Mouse (Mus musculus) MEL (cell line): ENCODE measurements around the gene Cntnap5c. TPM values are rescaled to one million over a fixed set of nuclear protein-coding genes. Genes with fewer than 3 reads are reported as not detected.

ENCODE experiments used
- DNase-seq: peaks from one replicate; pipeline ENCODE4 v3.0.0; 2011; ENCODE audit warnings: low read depth, low spot score
- H3K27ac ChIP-seq: 2 replicates; pipeline ENCODE4 v1.5.1; 2012; ENCODE audit warnings: low read depth, mild to moderate bottlenecking, control low read depth, low read length, moderate library complexity; ENCODE audit not compliant: control insufficient read depth
- H3K27me3 ChIP-seq, 2 experiments: fragments of 150-350 bp in 1 of 2; sonication (generic) in 1 of 2; 2 replicates each; pipeline ENCODE4 v1.6.1; 2012; ENCODE audit warnings: low read length in 2 of 2, mild to moderate bottlenecking in 2 of 2, improper control_type of control experiment in 1 of 2, moderate library complexity in 1 of 2; ENCODE audit not compliant: insufficient read depth in 2 of 2, control insufficient read depth in 1 of 2
- H3K36me3 ChIP-seq, 2 experiments: 2 replicates each; pipeline ENCODE4 v1.6.1; 2012 to 2014; ENCODE audit warnings: low read length in 2 of 2, improper control_type of control experiment in 1 of 2, inconsistent platforms in 1 of 2, mild to moderate bottlenecking in 1 of 2; ENCODE audit not compliant: insufficient read depth in 2 of 2, control insufficient read depth in 1 of 2
- H3K4me1 ChIP-seq, 2 experiments: fragments of 150-350 bp in 1 of 2; sonication (generic) in 1 of 2; 2 replicates each; pipeline ENCODE4 v1.6.1; 2012; ENCODE audit warnings: low read length in 2 of 2, improper control_type of control experiment in 1 of 2, mild to moderate bottlenecking in 1 of 2; ENCODE audit not compliant: insufficient read depth in 2 of 2, control insufficient read depth in 1 of 2
- H3K4me3 ChIP-seq, 2 experiments: fragments of 150-350 bp in 1 of 2; sonication (generic) in 1 of 2; 2 replicates each; pipeline ENCODE4 v1.5.1; 2012; ENCODE audit warnings: low read depth in 2 of 2, low read length in 2 of 2, mild to moderate bottlenecking in 2 of 2, moderate library complexity in 2 of 2, control low read depth in 1 of 2, improper control_type of control experiment in 1 of 2; ENCODE audit not compliant: control insufficient read depth in 1 of 2, insufficient read depth in 1 of 2
- H3K79me2 ChIP-seq: 2 replicates; pipeline ENCODE4 v1.6.1; 2012; ENCODE audit warnings: mild to moderate bottlenecking, low read length, moderate library complexity; ENCODE audit not compliant: control insufficient read depth, poor library complexity, insufficient read depth
- H3K9ac ChIP-seq: 2 replicates; pipeline ENCODE4 v1.6.1; 2012; ENCODE audit warnings: low read depth, mild to moderate bottlenecking, control low read depth, low read length, moderate library complexity; ENCODE audit not compliant: control insufficient read depth, poor library complexity, severe bottlenecking
- H3K9me3 ChIP-seq: fragments of 150-350 bp; sonication (generic); replicated peaks from 2 replicates; pipeline ENCODE4 v1.6.1; 2012; ENCODE audit warnings: mild to moderate bottlenecking, low read length, improper control_type of control experiment, moderate library complexity; ENCODE audit not compliant: insufficient read depth
- BHLHE40 ChIP-seq: IDR thresholded peaks from 2 replicates; pipeline ENCODE4 v1.6.1; 2012; ENCODE audit warnings: low read depth, mild to moderate bottlenecking, inconsistent platforms, low read length, improper control_type of control experiment, borderline replicate concordance
- CHD1 ChIP-seq: IDR thresholded peaks from 2 replicates; pipeline ENCODE4 v1.6.1; 2012; ENCODE audit warnings: low read depth, mild to moderate bottlenecking, inconsistent platforms, low read length, improper control_type of control experiment
- CHD2 ChIP-seq: IDR thresholded peaks from 2 replicates; pipeline ENCODE4 v1.6.1; 2011; ENCODE audit warnings: low read length, improper control_type of control experiment
- CTCF ChIP-seq, 3 experiments: IDR thresholded peaks in 2 of 3; conservative IDR thresholded peaks in 1 of 3; 2 replicates each; pipeline ENCODE4 v1.5.1; 2011 to 2012; ENCODE audit warnings: low read length in 3 of 3, low read depth in 2 of 3, mild to moderate bottlenecking in 2 of 3, improper control_type of control experiment in 1 of 3, inconsistent platforms in 1 of 3, mixed read lengths in 1 of 3, moderate library complexity in 1 of 3; ENCODE audit not compliant: control insufficient read depth in 1 of 3, insufficient read depth in 1 of 3, poor library complexity in 1 of 3, severe bottlenecking in 1 of 3
- GABPA ChIP-seq: IDR thresholded peaks from 2 replicates; pipeline ENCODE4 v1.6.1; 2012; ENCODE audit warnings: low read depth, mild to moderate bottlenecking, inconsistent platforms, low read length, improper control_type of control experiment, moderate library complexity
- GATA1 ChIP-seq: IDR thresholded peaks from 2 replicates; pipeline ENCODE4 v1.6.1; 2011; ENCODE audit warnings: low read depth, low read length, improper control_type of control experiment
- KAT2A ChIP-seq: conservative IDR thresholded peaks from 2 replicates; pipeline ENCODE4 v1.6.1; 2012; ENCODE audit warnings: low read depth, low read length, improper control_type of control experiment, inconsistent platforms
- MYB ChIP-seq: IDR thresholded peaks from 2 replicates; pipeline ENCODE4 v1.6.1; 2011; ENCODE audit warnings: mild to moderate bottlenecking, low read depth, low read length, improper control_type of control experiment
- MYC ChIP-seq: IDR thresholded peaks from 2 replicates; pipeline ENCODE4 v1.6.1; 2011; ENCODE audit warnings: low read depth, mild to moderate bottlenecking, low read length, improper control_type of control experiment, moderate library complexity
- POLR2AphosphoS2 ChIP-seq: IDR thresholded peaks from 2 replicates; pipeline ENCODE4 v1.6.1; 2011; ENCODE audit warnings: low read length, improper control_type of control experiment
- RAD21 ChIP-seq: IDR thresholded peaks from 2 replicates; pipeline ENCODE4 v1.6.1; 2011; ENCODE audit warnings: mild to moderate bottlenecking, low read depth, low read length, improper control_type of control experiment
- RCOR1 ChIP-seq: IDR thresholded peaks from 2 replicates; pipeline ENCODE4 v1.6.1; 2012; ENCODE audit warnings: low read depth, mild to moderate bottlenecking, inconsistent platforms, low read length, improper control_type of control experiment
- SIN3A ChIP-seq: IDR thresholded peaks from 2 replicates; pipeline ENCODE4 v1.6.1; 2012; ENCODE audit warnings: low read length, improper control_type of control experiment, inconsistent platforms
- TAL1 ChIP-seq: IDR thresholded peaks from 2 replicates; pipeline ENCODE4 v1.6.1; 2012; ENCODE audit warnings: mild to moderate bottlenecking, inconsistent platforms, low read length, moderate library complexity, mixed read lengths
- TBP ChIP-seq: IDR thresholded peaks from 2 replicates; pipeline ENCODE4 v1.8.0; 2011; ENCODE audit warnings: low read depth, low read length, improper control_type of control experiment
- TCF12 ChIP-seq: IDR thresholded peaks from 2 replicates; pipeline ENCODE4 v1.6.1; 2014; ENCODE audit warnings: low read depth, mild to moderate bottlenecking, inconsistent platforms, low read length, improper control_type of control experiment, moderate library complexity
- UBTF ChIP-seq: IDR thresholded peaks from 2 replicates; pipeline ENCODE4 v1.6.1; 2012; ENCODE audit warnings: low read depth, mild to moderate bottlenecking, inconsistent platforms, low read length, improper control_type of control experiment, moderate library complexity, borderline replicate concordance; ENCODE audit not compliant: insufficient read depth
- ZC3H11A ChIP-seq: IDR thresholded peaks from 2 replicates; pipeline ENCODE4 v1.6.1; 2012; ENCODE audit warnings: low read depth, mild to moderate bottlenecking, inconsistent platforms, low read length, improper control_type of control experiment
- ZKSCAN1 ChIP-seq: IDR thresholded peaks from 2 replicates; pipeline ENCODE4 v1.6.1; 2012; ENCODE audit warnings: low read depth, mild to moderate bottlenecking, inconsistent platforms, low read length, improper control_type of control experiment, moderate library complexity
- polyA plus RNA-seq, 2 experiments: library from polyadenylated mRNA; stranded (reverse) in 1 of 2; unstranded in 1 of 2; fragments of >175 nt in 1 of 2; fragments of >200 nt in 1 of 2; gene quantifications; 2 replicates each; pipeline versions ENCODE4 v1.2.1 to v1.2.4; 2012; ENCODE audit warnings: low replicate concordance in 2 of 2, low read depth in 1 of 2; ENCODE audit not compliant: insufficient read length in 2 of 2, insufficient read depth in 1 of 2, missing spikeins in 1 of 2
- total RNA-seq: library from RNA; depleted of rRNA; stranded (reverse); fragments of 300-350 nt; gene quantifications from 2 replicates; pipeline ENCODE4 v1.2.3, GENCODE M21; 2012

Gene Cntnap5c
- total and polyA plus RNA-seq, 3 experiments = not detected

DNA sequence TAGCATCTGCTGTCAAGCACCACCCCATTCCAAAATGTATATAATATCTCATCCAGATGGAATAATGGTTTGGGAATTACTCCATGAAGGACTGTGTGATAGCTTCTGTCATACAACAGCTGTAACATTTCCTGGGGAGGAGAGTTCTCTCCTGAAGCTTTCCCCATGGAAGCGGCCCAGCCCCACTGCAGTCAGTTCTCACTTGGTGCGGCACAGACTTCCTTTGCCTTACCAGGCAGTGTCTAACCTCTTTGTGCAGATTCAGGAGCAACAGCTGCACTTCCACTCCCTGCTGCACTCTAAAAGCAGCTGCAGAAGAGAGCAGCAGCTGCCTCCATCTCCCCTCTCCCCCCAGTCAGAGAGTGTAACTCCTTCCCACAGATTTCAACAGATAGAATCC is 271.8 kb downstream of the Cntnap5c start:
- no peaks in the 10 kb centered on the region for H3K36me3 ChIP-seq
- H3K9ac ChIP-seq = no peak overlapping the region
- H3K9me3 ChIP-seq = no peaks in the 10 kb centered on the region
- no peak for DNase-seq
- H3K4me1 ChIP-seq = no peaks in the 10 kb centered on the region
- no peak overlapping the region for H3K4me3 ChIP-seq
- TF ChIP-seq CHD1 = no peak
- TF ChIP-seq TAL1 = no peak
- TF ChIP-seq, all 39 proteins: peak for 0
- Histone ChIP-seq H3K79me2 (no peaks in the 10 kb centered on the region), H3K27ac (no peak overlapping the region), H3K27me3 (no peaks in the 10 kb centered on the region)

- H3K9ac ChIP-seq = no peak overlapping the region
- H3K4me3 ChIP-seq = no peak overlapping the region
- H3K4me1 ChIP-seq = no peaks in the 10 kb centered on the region
- TF ChIP-seq RAD21 (no peak), TBP (no peak), ZC3H11A (no peak), UBTF (no peak), KAT2A (no peak), POLR2AphosphoS2 (no peak), GATA1 (no peak), CHD2 (no peak), GABPA (no peak), TCF12 (no peak), MYB (no peak), MYC (no peak), RCOR1 (no peak), CTCF (IDR thresholded peaks at IDR 0.05 in 2 of 3, conservative IDR thresholded peaks at IDR 0.05 in 1 of 3; ENCODE audit: control insufficient read depth in 1 of 3, insufficient read depth in 1 of 3, low read depth in 2 of 3, low read length in 3 of 3, poor library complexity in 1 of 3, severe bottlenecking in 1 of 3) (no peak), SIN3A (no peak), ZKSCAN1 (no peak), BHLHE40 (no peak)
- H3K36me3 ChIP-seq = no peaks in the 10 kb centered on the region
- H3K79me2 ChIP-seq = no peaks in the 10 kb centered on the region
- H3K9me3 ChIP-seq = no peaks in the 10 kb centered on the region
- no peak overlapping the region for H3K27ac ChIP-seq
- H3K27me3 ChIP-seq = no peaks in the 10 kb centered on the region
- DNase-seq = no peak
Measured at GRCm38 (mm10) chr17:58045149-58045548, 275.8 kb downstream of the Cntnap5c start.
